Mouse (Mus musculus) CH12.LX (cell line): ENCODE measurements around the gene Tex33.
A peak's percentile ranks its signal among the peaks of the same experiment; 100 is the strongest.

Experiments used
- CTCF ChIP-seq, 2 experiments: IDR thresholded peaks in 1 of 2; conservative IDR thresholded peaks in 1 of 2; 2 replicates each; pipeline ENCODE4 v1.5.1; 2011 to 2012; ENCODE audit warnings: low read depth in 2 of 2, low read length in 2 of 2, improper control_type of control experiment in 1 of 2, inconsistent platforms in 1 of 2, mild to moderate bottlenecking in 1 of 2, moderate library complexity in 1 of 2
- ETS1 ChIP-seq: conservative IDR thresholded peaks from 2 replicates; pipeline ENCODE4 v1.6.1; 2012; ENCODE audit warnings: low read depth, mild to moderate bottlenecking, inconsistent platforms, low read length, improper control_type of control experiment, moderate library complexity
- MEF2A ChIP-seq: IDR thresholded peaks from 2 replicates; pipeline ENCODE4 v1.6.1; 2014; ENCODE audit warnings: low read depth, mild to moderate bottlenecking, inconsistent platforms, low read length, improper control_type of control experiment, borderline replicate concordance
- MXI1 ChIP-seq: IDR thresholded peaks from 2 replicates; pipeline ENCODE4 v1.6.1; 2011; ENCODE audit warnings: mild to moderate bottlenecking, low read depth, low read length, improper control_type of control experiment
- NRF1 ChIP-seq: IDR thresholded peaks from 2 replicates; pipeline ENCODE4 v1.6.1; 2014; ENCODE audit warnings: low read depth, mild to moderate bottlenecking, inconsistent platforms, low read length, improper control_type of control experiment, moderate library complexity
- POLR2A ChIP-seq: IDR thresholded peaks from 2 replicates; pipeline ENCODE4 v1.6.1; 2011; ENCODE audit warnings: low read depth, mild to moderate bottlenecking, improper control_type of control experiment, low read length
- RCOR1 ChIP-seq: conservative IDR thresholded peaks from 2 replicates; pipeline ENCODE4 v1.6.1; 2012; ENCODE audit warnings: low read depth, mild to moderate bottlenecking, inconsistent platforms, low read length, improper control_type of control experiment
- SMC3 ChIP-seq: IDR thresholded peaks from 2 replicates; pipeline ENCODE4 v1.6.1; 2011; ENCODE audit warnings: low read depth, low read length, improper control_type of control experiment
- UBTF ChIP-seq: IDR thresholded peaks from 2 replicates; pipeline ENCODE4 v1.6.1; 2012; ENCODE audit warnings: low read depth, mild to moderate bottlenecking, inconsistent platforms, low read length, improper control_type of control experiment, moderate library complexity
- USF1 ChIP-seq: IDR thresholded peaks from 2 replicates; pipeline ENCODE4 v1.6.1; 2014; ENCODE audit warnings: low read depth, mild to moderate bottlenecking, inconsistent platforms, low read length, improper control_type of control experiment
- USF2 ChIP-seq: conservative IDR thresholded peaks from 2 replicates; pipeline ENCODE4 v1.6.1; 2011; ENCODE audit warnings: low read depth, low read length, improper control_type of control experiment
- ZKSCAN1 ChIP-seq: IDR thresholded peaks from 2 replicates; pipeline ENCODE4 v1.6.1; 2012; ENCODE audit warnings: low read depth, inconsistent platforms, low read length, improper control_type of control experiment, borderline replicate concordance
- ZNF384 ChIP-seq: IDR thresholded peaks from 2 replicates; pipeline ENCODE4 v1.6.1; 2012; ENCODE audit warnings: low read depth, low read length, improper control_type of control experiment, inconsistent platforms

DNA sequence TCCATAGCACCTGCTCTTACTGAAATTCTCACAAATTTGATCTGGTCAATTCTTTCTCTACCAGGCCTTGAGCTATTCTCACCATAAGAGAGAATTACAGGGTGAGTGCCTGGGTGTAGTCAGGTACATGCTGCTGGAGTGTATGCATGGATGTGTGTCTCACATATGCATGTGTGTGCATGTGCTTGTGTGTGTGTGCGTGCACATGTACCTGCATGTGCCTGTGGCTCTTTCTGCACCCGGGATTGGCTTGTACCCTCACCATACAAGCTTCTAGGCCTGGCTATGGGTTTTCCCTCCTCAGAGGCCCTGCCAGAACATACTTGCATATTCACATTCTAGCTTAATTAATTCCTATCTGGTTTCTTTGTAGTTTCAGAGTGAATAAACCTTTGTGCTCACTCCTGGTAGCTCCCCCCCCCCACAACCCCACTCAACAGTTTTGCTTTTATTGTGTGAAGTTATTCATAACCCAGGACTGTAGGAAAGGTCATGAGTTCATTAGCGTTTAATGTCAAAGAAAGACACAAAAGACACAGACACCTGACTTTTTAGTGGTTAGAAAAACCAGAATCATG lies 67.1 kb downstream of the Tex33 start:
- 0 out of 2 replicates have a peak, but pooled peaks have one; percentile 11 for TF ChIP-seq NRF1
- peak; percentile 60 for TF ChIP-seq POLR2A
- no peak for TF ChIP-seq CTCF (conservative IDR thresholded peaks at IDR 0.05 in 1 of 2, IDR thresholded peaks at IDR 0.05 in 1 of 2; ENCODE audit: low read depth in 2 of 2, low read length in 2 of 2)
- 0 out of 2 replicates have a peak, but pooled peaks have one; percentile 67 for TF ChIP-seq RCOR1
- TF ChIP-seq ZKSCAN1: no peak
- TF ChIP-seq ZNF384: no peak
- TF ChIP-seq MEF2A: peak; percentile 78
- no peak for TF ChIP-seq UBTF
- TF ChIP-seq USF2: no peak
- peak; percentile 78 for TF ChIP-seq ETS1
- peak; percentile 83 for TF ChIP-seq MXI1
- no peak; the same call in 1 of the 2 replicates for TF ChIP-seq SMC3
- TF ChIP-seq USF1: no peak
